Mouse (Mus musculus): ENCODE data around the gene Aff1.

- no peak for TF ChIP-seq CTCF (IDR thresholded peaks at IDR 0.05; ENCODE audit: low read depth)
- no peak for TF ChIP-seq EP300 (IDR thresholded peaks at IDR 0.05; ENCODE audit: low read depth)
Measured at GRCm38 (mm10) chr5:103835471-103836147, 143.4 kb downstream of the Aff1 start.
